Mouse (Mus musculus): Measurements from ENCODE around the gene Clmn. TPM values are rescaled to one million over a fixed set of nuclear protein-coding genes. Genes with fewer than 3 reads are reported as not detected.

The Clmn gene
- polyA plus RNA-seq, 1 experiment from 2014 or later, result 4.1 TPM

- Histone ChIP-seq H3K4me1 (ENCODE audit: control insufficient read depth, insufficient read depth, low read length) (no peaks in the 10 kb centered on the region), H3K27me3 (ENCODE audit: control insufficient read depth, insufficient read depth, low read length) (no peaks in the 10 kb centered on the region), H3K36me3 (replicated peaks; ENCODE audit: control insufficient read depth, insufficient read depth, low read depth, low read length) (no peaks in the 10 kb centered on the region), H3K4me2 (ENCODE audit: low read depth, low read length) (no peak overlapping the region), H3K4me3 (ENCODE audit: low read depth, low read length) (no peak overlapping the region), H3K27ac (replicated peaks; ENCODE audit: low read depth, low read length) (no peak overlapping the region), H3K9me3 (replicated peaks; ENCODE audit: control insufficient read depth, low read length) (no peaks in the 10 kb centered on the region), H3K9ac (replicated peaks; ENCODE audit: low read length) (no peak overlapping the region)
- 77% methylated on average over 2 of the region's 2 CpGs for WGBS
- ATAC-seq (replicated peaks; ENCODE audit: insufficient number of reproducible peaks, low FRiP score, low TSS enrichment, low read depth) (no peak), DNase-seq (ENCODE audit: low spot score) (no peak)
These were observed 27.6 kb downstream of the Clmn start for GRCm38 (mm10) chr12:104837111-104837837.

- Histone ChIP-seq H3K36me3 (replicated peaks; ENCODE audit: control insufficient read depth, insufficient read depth, low read depth, low read length) (no peaks in the 10 kb centered on the region), H3K9ac (replicated peaks; ENCODE audit: low read length) (no peak overlapping the region), H3K4me1 (ENCODE audit: control insufficient read depth, insufficient read depth, low read length) (no peaks in the 10 kb centered on the region), H3K4me2 (ENCODE audit: low read depth, low read length) (no peak overlapping the region), H3K9me3 (replicated peaks; ENCODE audit: control insufficient read depth, low read length) (no peaks in the 10 kb centered on the region), H3K27me3 (ENCODE audit: control insufficient read depth, insufficient read depth, low read length) (no peaks in the 10 kb centered on the region), H3K27ac (replicated peaks; ENCODE audit: low read depth, low read length) (no peak overlapping the region), H3K4me3 (ENCODE audit: low read depth, low read length) (no peak overlapping the region)
- WGBS, result 95% methylated on average over 6 of the region's 6 CpGs
- DNase-seq (ENCODE audit: low spot score), result no peak
- no peak for ATAC-seq (replicated peaks; ENCODE audit: insufficient number of reproducible peaks, low FRiP score, low TSS enrichment, low read depth)
These were observed 28.6 kb downstream of the Clmn start for GRCm38 (mm10) chr12:104836230-104836629.

GRCm38 (mm10) chr12:104835369-104836094 lies 29.3 kb downstream of the Clmn start:
- DNase-seq (ENCODE audit: low spot score) (no peak), ATAC-seq (replicated peaks; ENCODE audit: insufficient number of reproducible peaks, low FRiP score, low TSS enrichment, low read depth) (no peak)

GRCm38 (mm10) chr12:104834772-104835171 lies 30.1 kb downstream of the Clmn start:
- H3K9ac ChIP-seq (replicated peaks; ENCODE audit: low read length), result no peak overlapping the region
- H3K27me3 ChIP-seq (ENCODE audit: control insufficient read depth, insufficient read depth, low read length), result no peaks in the 10 kb centered on the region
- no peak overlapping the region for H3K4me2 ChIP-seq (ENCODE audit: low read depth, low read length)
- no peaks in the 10 kb centered on the region for H3K36me3 ChIP-seq (replicated peaks; ENCODE audit: control insufficient read depth, insufficient read depth, low read depth, low read length)
- H3K27ac ChIP-seq (replicated peaks; ENCODE audit: low read depth, low read length), result no peak overlapping the region
- DNase-seq (ENCODE audit: low spot score) (no peak), ATAC-seq (replicated peaks; ENCODE audit: insufficient number of reproducible peaks, low FRiP score, low TSS enrichment, low read depth) (no peak)
- H3K4me1 ChIP-seq (ENCODE audit: control insufficient read depth, insufficient read depth, low read length), result no peaks in the 10 kb centered on the region
- H3K9me3 ChIP-seq (replicated peaks; ENCODE audit: control insufficient read depth, low read length), result no peaks in the 10 kb centered on the region
- no peak overlapping the region for H3K4me3 ChIP-seq (ENCODE audit: low read depth, low read length)
- 50% methylated on average over 4 of the region's 4 CpGs for WGBS

More at GRCm38 (mm10) chr12:104835369-104836094, 29.3 kb downstream of the Clmn start:
- H3K27me3 ChIP-seq (ENCODE audit: control insufficient read depth, insufficient read depth, low read length), result no peaks in the 10 kb centered on the region
- H3K4me3 ChIP-seq (ENCODE audit: low read depth, low read length), result no peak overlapping the region
- no peaks in the 10 kb centered on the region for H3K9me3 ChIP-seq (replicated peaks; ENCODE audit: control insufficient read depth, low read length)
- H3K36me3 ChIP-seq (replicated peaks; ENCODE audit: control insufficient read depth, insufficient read depth, low read depth, low read length), result no peaks in the 10 kb centered on the region
- H3K4me1 ChIP-seq (ENCODE audit: control insufficient read depth, insufficient read depth, low read length), result no peaks in the 10 kb centered on the region
- WGBS, result 75% methylated on average over 19 of the region's 19 CpGs
- H3K9ac ChIP-seq (replicated peaks; ENCODE audit: low read length), result no peak overlapping the region
- H3K27ac ChIP-seq (replicated peaks; ENCODE audit: low read depth, low read length), result no peak overlapping the region
- H3K4me2 ChIP-seq (ENCODE audit: low read depth, low read length), result no peak overlapping the region

GRCm38 (mm10) chr12:104830666-104831435 lies 34.0 kb downstream of the Clmn start:
- no peak overlapping the region for H3K27ac ChIP-seq (replicated peaks; ENCODE audit: low read depth, low read length)
- DNase-seq (ENCODE audit: low spot score) (no peak), ATAC-seq (replicated peaks; ENCODE audit: insufficient number of reproducible peaks, low FRiP score, low TSS enrichment, low read depth) (no peak)
- H3K9me3 ChIP-seq (replicated peaks; ENCODE audit: control insufficient read depth, low read length), result no peaks in the 10 kb centered on the region
- no peak overlapping the region for H3K4me2 ChIP-seq (ENCODE audit: low read depth, low read length)
- no peak overlapping the region for H3K9ac ChIP-seq (replicated peaks; ENCODE audit: low read length)
- 73% methylated on average over 17 of the region's 17 CpGs for WGBS
- H3K36me3 ChIP-seq (replicated peaks; ENCODE audit: control insufficient read depth, insufficient read depth, low read depth, low read length), result no peaks in the 10 kb centered on the region
- no peak overlapping the region for H3K4me3 ChIP-seq (ENCODE audit: low read depth, low read length)
- H3K4me1 ChIP-seq (ENCODE audit: control insufficient read depth, insufficient read depth, low read length), result peaks cover 2% of the 10 kb centered on the region; the same call in 1 of the 2 replicates
- no peaks in the 10 kb centered on the region for H3K27me3 ChIP-seq (ENCODE audit: control insufficient read depth, insufficient read depth, low read length)

GRCm38 (mm10) chr12:104830283-104830639 lies 34.6 kb downstream of the Clmn start:
- 71% methylated on average over 7 of the region's 7 CpGs for WGBS
- Histone ChIP-seq H3K4me1 (ENCODE audit: control insufficient read depth, insufficient read depth, low read length) (peaks cover 2% of the 10 kb centered on the region; the same call in 1 of the 2 replicates), H3K27ac (replicated peaks; ENCODE audit: low read depth, low read length) (no peak overlapping the region), H3K4me2 (ENCODE audit: low read depth, low read length) (no peak overlapping the region), H3K27me3 (ENCODE audit: control insufficient read depth, insufficient read depth, low read length) (no peaks in the 10 kb centered on the region), H3K4me3 (ENCODE audit: low read depth, low read length) (no peak overlapping the region), H3K9ac (replicated peaks; ENCODE audit: low read length) (no peak overlapping the region), H3K36me3 (replicated peaks; ENCODE audit: control insufficient read depth, insufficient read depth, low read depth, low read length) (no peaks in the 10 kb centered on the region), H3K9me3 (replicated peaks; ENCODE audit: control insufficient read depth, low read length) (no peaks in the 10 kb centered on the region)
- ATAC-seq (replicated peaks; ENCODE audit: insufficient number of reproducible peaks, low FRiP score, low TSS enrichment, low read depth), result 0 out of 2 replicates have a peak, but pooled peaks have one; percentile 29
- no peak for DNase-seq (ENCODE audit: low spot score)

GRCm38 (mm10) chr12:104829596-104830282 lies 35.1 kb downstream of the Clmn start:
- Histone ChIP-seq H3K9me3 (replicated peaks; ENCODE audit: control insufficient read depth, low read length) (no peaks in the 10 kb centered on the region), H3K36me3 (replicated peaks; ENCODE audit: control insufficient read depth, insufficient read depth, low read depth, low read length) (no peaks in the 10 kb centered on the region), H3K4me3 (ENCODE audit: low read depth, low read length) (no peak overlapping the region), H3K4me2 (ENCODE audit: low read depth, low read length) (no peak overlapping the region), H3K9ac (replicated peaks; ENCODE audit: low read length) (no peak overlapping the region), H3K4me1 (ENCODE audit: control insufficient read depth, insufficient read depth, low read length) (peaks cover 2% of the 10 kb centered on the region; the same call in 1 of the 2 replicates), H3K27me3 (ENCODE audit: control insufficient read depth, insufficient read depth, low read length) (no peaks in the 10 kb centered on the region), H3K27ac (replicated peaks; ENCODE audit: low read depth, low read length) (no peak overlapping the region; the same call in 1 of the 2 replicates)
- DNase-seq (ENCODE audit: low spot score) (peak; percentile 66), ATAC-seq (replicated peaks; ENCODE audit: insufficient number of reproducible peaks, low FRiP score, low TSS enrichment, low read depth) (peak; percentile 46)
- WGBS, result 34% methylated on average over 6 of the region's 6 CpGs

All from embryonic facial prominence, embryonic 11.5 days (tissue).